Mouse (Mus musculus) CH12.LX (cell line): ENCODE measurements around the gene Bnipl.

Source experiments
- BHLHE40 ChIP-seq: IDR thresholded peaks from 2 replicates; pipeline ENCODE4 v1.6.1; 2011; ENCODE audit warnings: mild to moderate bottlenecking, low read depth, low read length, improper control_type of control experiment
- CTCF ChIP-seq, 2 experiments: IDR thresholded peaks in 1 of 2; conservative IDR thresholded peaks in 1 of 2; 2 replicates each; pipeline ENCODE4 v1.5.1; 2011 to 2012; ENCODE audit warnings: low read depth in 2 of 2, low read length in 2 of 2, improper control_type of control experiment in 1 of 2, inconsistent platforms in 1 of 2, mild to moderate bottlenecking in 1 of 2, moderate library complexity in 1 of 2
- E2F4 ChIP-seq: IDR thresholded peaks from 2 replicates; pipeline ENCODE4 v1.6.1; 2011; ENCODE audit warnings: low read depth, low read length, improper control_type of control experiment; ENCODE audit not compliant: insufficient replicate concordance
- ELF1 ChIP-seq: IDR thresholded peaks from 2 replicates; pipeline ENCODE4 v1.6.1; 2014; ENCODE audit warnings: low read depth, mild to moderate bottlenecking, inconsistent platforms, low read length, improper control_type of control experiment
- EP300 ChIP-seq: IDR thresholded peaks from 2 replicates; pipeline ENCODE4 v1.6.1; 2011; ENCODE audit warnings: low read length, improper control_type of control experiment
- MAFK ChIP-seq: IDR thresholded peaks from 2 replicates; pipeline ENCODE4 v1.6.1; 2011; ENCODE audit warnings: low read length, improper control_type of control experiment; ENCODE audit not compliant: insufficient replicate concordance
- MAZ ChIP-seq: IDR thresholded peaks from 2 replicates; pipeline ENCODE4 v1.6.1; 2012; ENCODE audit warnings: low read depth, mild to moderate bottlenecking, inconsistent platforms, low read length, improper control_type of control experiment, moderate library complexity
- NELFE ChIP-seq: IDR thresholded peaks from 2 replicates; pipeline ENCODE4 v1.6.1; 2011; ENCODE audit warnings: low read depth, low read length, improper control_type of control experiment
- POLR2A ChIP-seq: IDR thresholded peaks from 2 replicates; pipeline ENCODE4 v1.6.1; 2011; ENCODE audit warnings: low read depth, mild to moderate bottlenecking, improper control_type of control experiment, low read length
- POLR2AphosphoS2 ChIP-seq: IDR thresholded peaks from 2 replicates; pipeline ENCODE4 v1.6.1; 2011; ENCODE audit warnings: low read depth, low read length, improper control_type of control experiment
- TCF12 ChIP-seq: IDR thresholded peaks from 2 replicates; pipeline ENCODE4 v1.6.1; 2014; ENCODE audit warnings: low read depth, mild to moderate bottlenecking, inconsistent platforms, low read length, improper control_type of control experiment
- ZMIZ1 ChIP-seq: IDR thresholded peaks from 2 replicates; pipeline ENCODE4 v1.6.1; 2012; ENCODE audit warnings: low read depth, mild to moderate bottlenecking, inconsistent platforms, low read length, improper control_type of control experiment

GRCm38 (mm10) chr3:95285390-95285789 lies 34.4 kb upstream of the Bnipl start:
- no peak for TF ChIP-seq NELFE
- TF ChIP-seq ZMIZ1, result no peak
- TF ChIP-seq TCF12, result no peak
- no peak for TF ChIP-seq POLR2AphosphoS2
- TF ChIP-seq ELF1, result no peak
- TF ChIP-seq CTCF (conservative IDR thresholded peaks at IDR 0.05 in 1 of 2, IDR thresholded peaks at IDR 0.05 in 1 of 2; ENCODE audit: low read depth in 2 of 2, low read length in 2 of 2), result no peak
- TF ChIP-seq E2F4, result no peak
- no peak for TF ChIP-seq MAZ
- no peak for TF ChIP-seq BHLHE40
- TF ChIP-seq MAFK, result no peak
- TF ChIP-seq POLR2A, result no peak
- no peak for TF ChIP-seq EP300
